Mouse (Mus musculus): ENCODE measurements at regions not wholly inside any gene's neighbourhood (a gene's known extent, or its start where the extent isn't known, plus 50 kb on each side); places are given as distances from the start of the nearest gene placed in this dataset.

DNA sequence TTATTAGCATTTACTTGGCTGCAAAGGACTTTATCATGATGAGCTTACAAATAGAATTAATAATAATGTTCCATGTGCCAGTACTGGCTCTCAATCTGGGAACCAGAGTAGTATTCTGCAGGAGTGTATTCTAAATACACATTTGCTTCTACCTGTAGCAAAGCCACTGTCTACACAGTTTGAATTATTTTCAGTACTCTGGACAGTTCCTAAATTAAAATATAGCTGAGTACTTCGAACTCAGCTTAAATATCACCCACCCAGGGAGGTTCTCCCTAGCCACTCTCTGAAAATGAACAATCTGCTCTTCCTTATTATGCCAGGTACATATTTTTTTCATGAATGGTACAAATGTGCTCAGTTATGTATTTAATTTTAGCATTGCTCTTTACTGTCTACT is 154.3 kb upstream of the Pclo start:
- TF ChIP-seq UBTF (IDR thresholded peaks at IDR 0.05; ENCODE audit: borderline replicate concordance, insufficient read depth, low read depth, low read length) (no peak), POLR2AphosphoS5 (IDR thresholded peaks at IDR 0.05; ENCODE audit: borderline replicate concordance, low read depth, low read length) (no peak), CTCF (IDR thresholded peaks at IDR 0.05 in 2 of 3, conservative IDR thresholded peaks at IDR 0.05 in 1 of 3; ENCODE audit: control insufficient read depth in 1 of 3, insufficient read depth in 1 of 3, low read depth in 2 of 3, low read length in 3 of 3, poor library complexity in 1 of 3, severe bottlenecking in 1 of 3) (no peak), POLR2A (IDR thresholded peaks at IDR 0.05; ENCODE audit: control insufficient read depth in 1 of 2, insufficient read depth in 1 of 2, low read depth in 1 of 2, low read length in 2 of 2, poor library complexity in 1 of 2) (no peak), JUND (IDR thresholded peaks at IDR 0.05; ENCODE audit: low read depth, low read length) (no peak), RAD21 (IDR thresholded peaks at IDR 0.05; ENCODE audit: low read depth, low read length) (no peak), MYB (IDR thresholded peaks at IDR 0.05; ENCODE audit: low read depth, low read length) (no peak)

All from MEL (cell line).